Mouse (Mus musculus) kidney, adult 8-10 months (tissue): Measurements from ENCODE around the gene Hs6st1.
"Not testable (repeated sequence)": the region's sequence is repeated elsewhere in the genome, so short reads cannot be mapped to it uniquely, and the experiment has no call there.

Experiments used
- DNase-seq, 2 experiments: peaks; one replicate each; pipeline ENCODE4 v3.0.0; 2022

The Hs6st1 gene

DNA sequence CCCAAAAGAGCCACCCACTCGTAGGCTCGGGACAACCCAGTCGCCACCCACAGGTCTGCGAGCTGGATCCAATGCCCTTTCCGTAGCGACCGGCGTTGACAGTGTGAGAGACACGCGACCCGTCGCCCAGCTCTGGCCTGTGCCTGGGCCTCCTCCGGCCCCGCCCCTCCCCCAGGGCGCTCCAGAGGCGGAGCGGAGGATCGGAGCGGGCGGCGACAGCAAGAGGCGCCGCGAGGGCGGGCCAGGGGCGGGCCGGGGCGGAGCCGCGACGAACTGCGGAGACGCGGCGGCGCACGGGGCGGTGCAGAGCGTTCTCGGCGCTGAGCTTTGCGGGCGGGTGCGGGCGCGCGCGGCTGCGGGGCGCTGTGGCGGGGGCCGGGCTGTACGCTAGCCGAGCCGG lies at the start of gene Hs6st1:
Gene Hs6st1, plus strand, starts transcription at position 325 of the 400 bp plus-strand sequence.
- DNase-seq = peak; percentile 94 to 95

DNA sequence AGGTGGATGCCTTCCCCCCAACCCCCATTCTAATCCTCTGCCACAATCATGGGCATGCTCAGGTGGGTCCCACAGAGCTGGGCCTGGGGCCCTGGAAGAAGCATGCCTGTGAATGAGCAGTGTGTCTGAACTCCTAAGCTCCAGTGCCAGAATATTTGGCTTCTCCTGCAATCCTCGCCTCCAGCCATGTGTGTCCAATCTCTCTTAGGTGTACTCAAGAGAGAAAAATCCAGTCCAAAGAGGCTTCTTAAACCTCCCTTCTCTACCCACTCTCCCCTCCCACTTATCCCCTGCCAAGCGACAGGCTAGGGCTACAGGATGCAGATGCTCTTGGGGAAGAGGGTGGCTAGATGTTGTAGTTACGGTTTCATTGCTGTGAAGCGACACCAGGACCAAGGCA lies 49.6 kb upstream of the Hs6st1 start:
- DNase-seq = peak; percentile 72 to 74

DNA sequence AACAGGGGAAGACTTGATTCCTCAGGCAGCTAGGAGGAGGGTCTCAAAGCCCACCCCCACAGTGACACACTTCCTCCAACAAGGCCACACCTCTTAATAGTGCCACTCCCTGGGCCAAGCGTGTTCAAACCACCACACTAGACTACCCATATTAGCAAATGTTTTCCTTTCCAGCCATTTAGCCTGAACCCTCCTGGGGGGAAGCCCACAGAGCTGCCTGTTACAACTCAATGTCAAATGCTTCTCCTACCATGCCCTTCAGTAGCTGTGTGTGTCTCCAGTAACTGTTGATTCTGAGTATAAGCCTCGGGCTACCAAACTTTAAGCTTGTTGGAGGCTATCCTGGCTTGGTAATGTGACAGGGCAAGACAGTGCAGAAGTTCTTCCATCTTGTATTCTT lies 49.0 kb upstream of the Hs6st1 start:
- no peak for DNase-seq

DNA sequence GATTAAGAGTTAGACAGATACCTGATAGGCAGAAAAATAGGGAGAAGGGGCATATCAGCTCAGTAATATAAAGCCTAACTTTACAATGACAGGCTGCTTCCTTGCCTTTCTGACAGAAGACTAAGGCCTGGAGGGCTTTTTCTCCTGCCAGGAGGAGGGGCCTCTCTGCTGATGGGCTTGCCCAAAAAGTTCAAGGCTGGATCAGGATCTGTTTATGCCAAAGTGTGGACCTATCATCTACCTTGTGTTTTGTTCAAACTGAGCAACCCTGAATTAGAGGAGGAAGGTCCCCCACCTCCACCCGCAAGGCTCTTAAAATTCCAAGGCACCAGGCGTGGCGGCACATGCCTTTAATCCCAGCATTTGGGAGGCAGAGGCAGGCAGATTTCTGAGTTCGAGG lies 47.9 kb upstream of the Hs6st1 start:
- DNase-seq = no peak

DNA sequence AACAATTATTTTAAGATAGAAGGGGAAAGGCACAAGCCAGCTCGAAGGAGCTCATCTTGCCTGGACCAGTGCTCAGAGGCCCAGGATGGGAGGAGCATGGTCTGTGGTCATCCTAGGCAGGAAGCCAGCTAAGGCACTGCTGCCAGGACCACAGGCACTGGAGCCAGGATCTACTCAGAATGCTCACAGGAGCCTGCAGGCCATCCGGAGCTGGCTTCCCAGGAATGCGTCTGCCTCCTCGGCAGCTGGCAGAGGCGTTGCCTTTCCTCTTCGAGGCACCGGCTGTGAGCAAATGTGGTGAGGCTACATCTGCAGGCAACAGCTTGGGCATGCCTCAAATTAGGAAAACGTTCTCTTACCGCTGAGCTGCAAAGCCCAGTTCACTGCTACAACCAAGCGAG lies 37.8 kb upstream of the Hs6st1 start:
- DNase-seq = peak; percentile 80 to 81

DNA sequence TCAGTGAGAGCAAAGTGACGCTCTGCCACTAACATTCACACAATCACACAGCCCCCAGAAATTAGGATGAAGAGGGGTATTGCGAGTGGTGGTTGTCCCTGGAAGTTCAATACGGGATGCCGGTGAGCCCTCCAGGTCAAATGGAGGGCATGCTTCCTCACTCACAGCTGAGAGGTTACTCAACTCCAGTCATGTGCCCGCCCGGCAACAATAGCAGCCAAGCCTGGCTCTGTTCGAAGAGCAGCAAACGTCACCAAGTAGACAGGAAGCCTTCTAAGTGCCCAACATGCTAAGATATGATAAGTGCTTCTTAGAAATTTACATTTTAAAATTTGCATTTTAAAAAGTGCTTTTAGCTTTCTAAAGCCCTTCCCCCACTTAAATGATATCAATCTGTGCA lies 29.4 kb upstream of the Hs6st1 start:
- DNase-seq = no peak

DNA sequence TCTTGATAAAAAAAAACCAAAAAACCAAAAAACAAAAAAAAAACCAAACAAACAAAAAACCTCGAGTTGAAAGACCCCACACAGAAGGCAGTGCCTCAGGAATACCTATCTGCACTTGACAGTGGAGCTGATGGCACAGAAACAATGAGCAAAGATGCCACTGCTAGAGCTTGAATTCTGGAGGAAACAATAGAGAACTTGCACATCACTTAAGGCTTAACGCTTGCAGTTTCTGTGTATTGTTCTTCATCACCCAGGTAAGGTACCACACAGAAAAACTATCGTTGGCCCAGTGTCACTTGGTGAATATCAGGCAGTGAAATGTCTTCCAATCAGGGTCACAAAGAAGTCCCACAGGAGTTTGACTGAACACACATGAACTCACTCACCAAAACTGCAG lies 26.1 kb upstream of the Hs6st1 start:
- no peak for DNase-seq

DNA sequence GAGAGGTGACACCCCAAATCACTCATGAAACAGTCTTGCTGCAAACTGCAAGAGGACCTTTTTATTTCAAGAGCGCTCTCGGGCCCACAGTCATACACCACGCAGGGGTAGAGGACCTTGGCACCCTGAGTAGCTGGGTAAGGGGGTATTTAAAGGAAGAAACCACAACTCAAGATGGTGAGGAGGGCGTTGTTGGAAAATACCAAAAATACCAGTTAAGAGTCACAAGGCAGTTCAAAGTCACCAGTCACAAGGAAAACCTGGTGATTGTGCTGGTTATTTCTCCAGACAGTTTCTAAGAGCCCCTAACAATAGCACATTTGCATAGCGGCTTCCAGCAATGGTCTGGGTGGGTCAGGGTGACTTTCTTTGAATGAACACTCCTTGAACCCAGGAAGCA lies 24.4 kb upstream of the Hs6st1 start:
- not testable (repeated sequence) for DNase-seq

DNA sequence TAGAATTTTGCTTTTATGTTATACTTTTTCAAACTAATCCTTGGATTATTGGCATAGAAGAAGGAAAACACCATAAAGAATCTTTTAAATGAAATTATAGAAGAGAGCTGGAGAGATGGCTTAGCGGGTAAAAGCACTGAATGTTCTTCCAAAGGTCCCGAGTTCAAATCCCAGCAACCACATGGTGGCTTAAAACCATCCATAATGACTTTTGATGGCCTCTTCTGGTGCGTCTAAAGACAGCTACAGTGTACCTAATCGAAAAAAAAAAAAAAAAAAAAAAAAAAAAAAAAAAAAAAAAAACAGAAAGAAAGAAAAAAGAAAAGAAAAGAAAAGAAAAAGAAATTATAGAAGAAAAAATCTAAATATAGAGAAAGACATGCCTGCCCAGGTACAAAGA lies 23.9 kb upstream of the Hs6st1 start:
- no peak for DNase-seq

DNA sequence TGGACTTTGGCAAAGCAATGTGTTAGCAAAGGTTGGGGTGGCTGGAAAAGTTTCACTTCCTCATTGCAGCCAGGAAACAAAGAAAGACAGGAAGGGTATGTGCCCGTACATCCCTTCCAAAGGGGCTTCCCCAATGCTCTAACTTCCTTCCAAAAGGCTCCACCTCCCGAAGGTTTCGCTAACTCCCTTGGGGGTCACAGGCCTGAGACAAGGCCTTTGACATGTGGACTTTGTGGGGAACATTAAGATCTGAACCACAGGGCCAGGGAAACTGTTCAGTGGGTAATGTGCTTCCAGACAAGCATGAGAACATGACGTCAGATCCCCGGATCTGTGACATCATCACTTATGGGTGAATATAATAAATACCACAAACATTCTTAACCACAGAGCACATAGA lies 15.5 kb upstream of the Hs6st1 start:
- no peak for DNase-seq

DNA sequence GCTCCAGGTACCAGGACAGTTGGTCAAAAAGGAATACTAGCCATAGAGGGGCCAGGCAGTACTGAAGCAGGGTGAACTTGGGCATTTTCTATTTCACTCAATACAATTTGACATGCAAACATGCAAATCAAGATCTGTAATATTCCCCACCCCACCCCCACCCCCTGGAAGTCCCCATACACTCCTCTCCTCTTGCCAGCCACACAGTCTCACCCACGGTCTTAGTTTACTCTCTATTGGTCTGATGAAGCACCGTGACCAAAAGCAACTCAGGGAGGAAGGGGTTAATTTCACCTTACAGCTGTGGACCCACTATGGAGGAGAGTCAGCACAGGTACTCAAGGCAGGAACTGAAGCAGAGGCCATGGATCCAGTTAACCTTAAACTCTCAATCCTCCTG lies 14.6 kb upstream of the Hs6st1 start:
- DNase-seq = no peak

DNA sequence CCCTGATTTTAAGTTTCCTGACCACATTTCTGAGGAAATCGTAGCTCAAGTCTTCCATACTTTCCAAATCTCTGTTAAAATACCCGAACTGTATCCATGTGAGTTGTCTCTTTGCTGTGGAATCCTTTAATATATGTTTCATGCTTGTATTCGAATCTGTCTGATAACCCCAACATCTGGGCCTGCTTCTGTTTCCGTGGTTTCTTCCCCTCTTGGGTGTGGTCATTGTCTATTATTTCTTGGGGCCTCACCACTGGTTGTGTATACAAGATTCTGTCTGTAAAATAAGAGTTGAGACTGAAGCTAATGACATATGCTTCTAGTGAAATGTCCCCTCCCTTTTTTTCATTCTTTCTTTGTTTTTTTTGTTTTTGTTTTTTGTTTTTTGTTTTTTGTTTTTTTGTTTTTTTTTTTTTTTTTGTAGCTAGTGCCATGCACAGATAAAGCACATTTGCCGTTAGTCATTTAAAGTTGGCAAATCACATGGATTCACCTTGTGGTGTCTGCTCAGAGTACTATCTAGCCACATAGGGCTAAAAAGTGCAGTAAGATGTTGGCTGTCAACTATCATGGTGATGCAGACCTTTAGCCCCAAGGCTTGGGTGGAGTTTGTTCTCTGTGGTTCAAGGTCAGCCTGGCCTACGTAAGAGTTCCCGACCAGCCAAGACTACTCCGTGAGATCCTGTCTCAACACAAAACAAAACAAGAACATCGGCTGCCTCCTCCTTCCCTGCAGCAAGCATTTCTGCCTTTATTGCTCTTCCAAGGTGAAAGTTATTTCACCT lies 13.8 kb upstream of the Hs6st1 start:
- no peak for DNase-seq

DNA sequence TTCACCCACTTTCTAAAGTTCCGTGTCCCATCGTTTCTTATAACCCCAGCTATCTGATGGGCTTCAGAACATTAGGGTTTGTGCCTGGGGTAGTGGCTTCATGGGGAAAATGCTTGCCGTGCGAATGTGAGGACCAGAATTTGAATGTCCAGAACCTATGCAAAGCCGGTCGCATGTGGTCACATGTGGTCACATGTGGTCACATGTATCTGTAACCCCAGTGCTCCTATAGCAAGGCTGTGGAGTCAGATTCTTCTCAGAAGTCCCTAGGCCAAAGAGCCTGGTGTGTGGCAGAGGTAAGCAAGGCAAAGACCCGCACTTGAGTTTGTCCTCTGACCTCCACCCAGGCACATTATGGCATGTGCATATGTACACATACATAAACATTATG lies 13.2 kb upstream of the Hs6st1 start:
- DNase-seq = no peak

DNA sequence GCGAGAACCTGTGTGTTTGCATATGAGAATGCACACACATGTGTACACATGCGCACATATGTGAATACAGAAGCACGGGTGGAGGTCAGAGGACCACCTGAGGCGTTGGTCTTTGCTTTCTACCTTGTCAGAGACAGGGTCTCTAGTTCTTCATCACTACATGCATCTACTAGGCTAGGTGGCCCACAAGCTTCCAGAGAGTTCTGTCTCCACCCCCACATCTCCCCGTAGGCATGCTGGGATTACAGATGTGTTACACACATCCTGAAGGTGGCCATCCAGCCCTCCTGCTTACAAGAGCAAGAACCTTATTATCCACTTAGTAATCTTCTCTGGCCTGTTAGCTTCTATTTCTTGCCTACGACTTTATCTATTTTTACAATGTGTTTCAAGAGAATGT lies 8.8 kb upstream of the Hs6st1 start:
- no peak for DNase-seq

DNA sequence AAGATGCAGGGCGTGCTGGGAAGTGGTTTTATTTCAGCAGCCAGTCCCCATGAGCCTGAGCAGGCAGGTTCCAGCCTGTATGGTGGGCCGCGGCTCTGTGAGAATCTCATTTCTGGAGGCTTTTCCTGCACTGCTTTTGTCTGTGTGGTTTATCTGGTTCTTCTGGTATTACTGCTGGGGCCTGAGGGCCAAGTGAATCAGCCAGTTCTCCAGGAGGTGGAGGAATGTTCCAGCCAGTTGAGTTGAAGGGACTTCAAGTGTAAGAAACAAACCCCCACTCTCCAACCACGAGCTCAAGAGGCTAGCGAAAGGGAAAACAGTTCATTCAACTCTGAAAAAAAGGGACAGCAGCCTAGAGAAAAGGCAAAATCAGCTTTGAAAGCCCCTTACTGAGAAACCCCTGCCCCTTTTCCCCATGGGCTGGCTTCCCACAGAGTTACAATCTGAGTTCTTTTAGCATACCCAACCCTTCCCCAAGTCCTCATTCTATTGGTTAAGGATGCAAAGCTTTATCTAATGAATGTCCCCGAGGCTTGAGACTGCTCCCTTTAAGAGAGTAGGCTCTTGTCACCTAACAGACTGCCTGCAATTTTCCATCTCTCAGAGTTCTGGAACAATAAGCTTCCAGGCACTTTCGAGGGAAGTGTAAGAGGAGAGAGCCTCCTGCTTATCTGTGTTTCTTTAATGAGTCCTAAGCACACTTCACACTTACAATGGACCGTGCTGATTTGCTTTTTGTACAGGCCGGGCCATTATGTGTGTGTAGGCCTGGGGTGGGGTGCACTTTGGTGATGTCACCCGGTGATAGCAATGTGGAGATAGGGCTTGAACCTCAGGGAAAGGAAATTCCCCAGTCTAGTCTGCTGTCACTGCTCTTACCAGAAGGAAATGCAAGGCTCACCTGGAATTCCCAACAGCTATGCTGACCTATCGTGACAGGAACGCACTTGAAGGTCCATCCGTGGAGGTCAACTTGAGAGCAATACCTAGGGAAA lies 7.9 kb upstream of the Hs6st1 start:
- no peak for DNase-seq

DNA sequence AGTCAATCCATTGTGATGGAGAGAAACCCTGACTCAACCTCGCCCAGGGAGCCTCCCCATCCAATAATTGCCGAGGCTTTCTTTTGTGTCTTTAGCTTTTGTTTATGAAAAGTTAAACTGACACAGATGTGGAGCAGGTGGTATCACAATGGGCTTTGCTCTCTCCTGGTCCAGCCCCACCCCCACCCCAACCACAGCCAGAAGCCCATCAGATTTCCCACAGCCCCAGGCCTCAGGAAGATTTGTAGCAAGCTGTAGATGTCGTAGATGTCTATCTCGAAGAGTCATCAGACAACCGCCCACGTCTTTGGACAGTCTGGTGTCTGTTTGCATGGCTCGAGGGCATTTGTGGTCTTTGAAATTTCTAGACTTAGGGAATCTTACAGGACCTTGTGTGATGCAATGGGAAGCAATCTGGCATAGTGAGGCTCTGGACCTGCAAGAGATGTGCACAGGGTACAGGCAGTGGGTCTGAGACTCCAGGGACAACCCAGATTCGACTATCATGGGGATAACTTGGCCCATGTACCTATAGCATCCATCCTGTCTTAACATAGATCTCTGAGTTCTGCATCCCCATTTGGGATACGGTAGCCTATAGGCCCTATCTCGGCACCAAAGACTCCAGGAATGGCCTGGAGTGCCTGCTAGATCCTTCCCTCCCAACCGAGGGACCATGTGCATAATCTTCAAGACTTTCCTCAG lies 6.8 kb upstream of the Hs6st1 start:
- DNase-seq = no peak

DNA sequence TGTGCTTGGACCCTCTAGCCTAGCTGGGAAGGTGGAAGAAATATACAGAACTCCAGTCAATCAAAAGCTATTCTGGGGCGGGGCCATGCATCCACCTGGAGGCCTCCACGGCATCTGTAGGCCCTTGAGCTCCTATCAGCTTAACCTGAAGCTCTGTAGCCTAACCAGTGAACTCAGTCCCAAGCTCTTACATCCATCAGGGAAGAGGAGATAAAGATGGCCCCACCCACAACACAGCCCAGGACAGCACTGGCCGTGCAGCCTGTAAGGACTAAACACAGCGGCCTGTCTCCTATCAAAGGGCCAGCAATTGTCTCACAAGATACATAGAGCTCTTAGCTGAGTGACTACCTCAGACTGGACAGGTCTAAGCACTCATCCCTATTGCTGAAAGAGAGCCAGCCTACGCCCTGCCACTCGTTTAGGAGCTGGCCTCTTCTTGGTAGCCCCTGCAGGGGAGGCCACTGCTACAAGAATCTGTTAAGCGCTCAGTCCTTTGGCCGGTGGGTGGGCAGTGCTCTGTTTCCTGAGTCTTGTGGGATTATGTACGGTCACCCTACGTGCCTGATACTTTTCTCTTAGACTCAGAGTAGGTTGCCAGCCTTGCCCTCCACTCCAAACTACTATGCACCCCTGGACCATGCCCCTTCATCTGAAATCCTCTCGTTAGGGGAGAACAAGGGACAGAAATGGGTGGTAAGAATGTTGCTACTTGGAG lies 6.0 kb upstream of the Hs6st1 start:
- no peak for DNase-seq

DNA sequence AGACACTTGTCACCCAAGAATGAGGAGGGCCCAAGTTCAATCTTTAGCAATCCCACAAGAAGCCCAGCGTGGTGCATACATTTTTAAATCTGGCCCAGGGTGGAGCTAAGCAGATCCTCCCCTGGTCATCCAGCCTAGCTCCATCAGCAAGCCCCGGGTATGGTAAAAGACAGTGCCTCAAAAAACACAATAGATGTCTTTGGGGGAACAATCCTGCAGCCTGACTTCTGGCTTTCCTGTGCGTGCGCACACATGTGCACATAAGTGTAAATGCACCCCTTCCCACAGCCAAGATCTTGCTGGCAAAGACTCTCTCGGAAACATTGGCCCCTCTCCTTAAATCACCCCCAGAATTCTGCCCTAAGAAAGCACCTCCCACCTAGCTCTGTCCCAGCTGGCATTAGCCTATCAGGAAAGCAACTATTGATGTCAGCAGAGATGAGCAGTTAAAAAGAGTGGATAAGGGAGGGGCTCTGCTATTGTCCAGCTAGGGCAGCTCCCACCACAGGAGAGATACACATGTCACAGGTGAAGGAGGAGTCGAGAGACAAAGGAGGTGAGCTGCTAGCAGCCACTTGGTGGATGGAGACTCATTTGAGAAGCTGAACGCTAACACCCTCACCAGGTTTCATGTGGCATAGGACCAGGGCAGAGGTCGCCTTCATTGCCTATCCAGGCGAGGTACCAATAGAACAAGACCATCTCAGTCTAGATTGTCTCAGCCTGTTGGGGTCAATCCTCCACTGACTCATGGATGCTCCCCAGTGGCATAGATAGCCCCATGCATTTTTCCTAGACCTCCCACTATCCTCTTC lies 5.2 kb upstream of the Hs6st1 start:
- DNase-seq = no peak

DNA sequence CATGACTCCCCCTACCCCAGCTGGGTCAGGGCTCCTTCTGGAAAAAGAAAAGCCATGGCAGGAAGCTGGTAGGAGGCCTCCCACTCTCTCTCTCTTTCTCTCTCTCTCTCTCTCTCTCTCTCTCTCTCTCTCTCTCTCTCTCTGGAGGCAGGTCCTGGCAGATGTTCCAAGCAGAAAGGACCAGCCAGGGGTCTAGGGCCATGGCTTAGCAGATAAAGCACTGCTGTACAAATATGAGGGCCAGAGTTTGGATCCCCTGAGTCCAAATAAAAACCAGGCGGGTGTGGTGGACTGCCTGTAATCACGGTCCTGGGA lies 4.6 kb upstream of the Hs6st1 start:
- DNase-seq = no peak

DNA sequence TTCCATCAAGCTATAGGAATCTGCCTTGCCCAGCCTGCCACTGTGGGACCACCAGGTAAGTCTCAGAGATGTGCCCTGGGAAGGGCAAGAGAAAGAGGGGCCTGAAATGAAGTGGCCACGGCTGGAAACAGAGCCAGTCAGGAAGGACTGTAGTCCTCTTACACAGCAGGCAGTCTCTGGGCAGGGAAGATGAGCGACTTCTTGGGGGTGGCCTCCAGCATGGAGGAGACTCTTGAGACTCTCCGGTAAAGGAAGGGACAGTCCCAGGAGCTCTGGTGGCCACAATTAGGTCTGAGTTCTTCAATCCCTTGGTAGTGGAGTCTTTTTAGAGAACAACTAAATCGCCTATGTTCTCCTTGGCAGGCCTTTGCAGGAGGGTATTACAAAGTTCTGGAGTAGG lies 4.0 kb upstream of the Hs6st1 start:
- DNase-seq = no peak

DNA sequence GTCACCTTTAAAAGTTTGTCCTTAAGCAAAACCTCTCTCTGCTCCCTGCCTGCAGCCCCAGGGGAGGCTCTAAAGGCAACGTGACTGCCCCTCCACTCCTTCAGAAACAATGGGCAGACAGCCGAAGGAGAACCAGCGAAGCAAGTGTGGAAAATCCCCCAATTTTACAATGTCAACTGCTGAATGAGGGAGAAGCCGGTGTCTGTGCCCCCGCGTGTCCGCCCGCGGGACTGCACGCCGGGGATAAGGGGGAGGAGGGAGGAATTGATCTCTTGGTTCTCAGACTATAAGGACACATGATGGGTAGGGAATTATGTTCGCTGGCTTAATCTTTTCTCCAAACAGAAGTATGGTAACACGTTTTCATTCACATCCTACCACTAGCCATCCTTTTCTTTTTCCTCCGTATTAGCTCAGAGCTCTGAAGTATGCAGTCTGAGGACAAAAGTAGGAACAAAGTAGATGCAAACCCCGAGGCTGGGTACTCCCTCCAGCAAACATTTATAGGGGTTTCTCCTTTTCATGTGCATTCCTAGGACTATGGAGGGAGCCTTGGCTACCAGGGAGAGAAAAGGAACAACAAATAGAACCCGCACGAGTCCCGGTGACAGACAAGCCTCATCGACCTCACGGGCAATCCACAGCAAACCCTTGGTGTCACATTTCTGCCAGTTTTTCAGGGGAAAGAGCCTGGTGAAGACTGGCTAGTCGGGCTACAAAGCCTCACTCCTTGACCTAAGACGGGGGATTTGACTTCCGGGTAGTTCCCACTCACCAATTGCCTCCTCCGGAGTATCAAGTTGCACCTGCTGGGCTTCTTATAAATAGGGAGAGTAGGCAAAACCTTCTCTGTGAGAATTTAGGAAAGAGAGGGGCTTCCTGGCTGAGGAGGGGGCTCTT lies 3.1 kb upstream of the Hs6st1 start:
- DNase-seq = peak; percentile 95 to 96
